Comparison of ENCODE assay signal across 9 mouse cellular contexts in genomic region chr6:136471601-136472000, GRCm38 (mm10). TPM values are rescaled to one million over a fixed set of nuclear protein-coding genes. Genes with fewer than 3 reads are reported as not detected.
DNase-seq lines count a peak whose midpoint lies in the region; ATAC-seq and TF ChIP-seq lines count a peak whose summit lies in the region.
"Had no signal": no experiment of that assay in that cellular context is flagged by ENCODE, and none has a peak within 500 bp of the region (broad histone marks: within the 10 kb centered on the region; RNA-seq: fewer than 3 reads in every experiment).

No protein-coding gene starts in this region.

- no peak for TF ChIP-seq EP300 in MEL (IDR thresholded peaks at IDR 0.05; ENCODE audit: low read depth in 1 of 2, low read length in 2 of 2)

- WGBS in hindbrain, embryonic 10.5 days = 34% methylated on average over 5 of the region's 5 CpGs
- 18% methylated on average over 5 of the region's 5 CpGs for WGBS in midbrain, embryonic 13.5 days

- peak overlapping the region; percentile 0 to 54 for H3K4me3 ChIP-seq in MEL (ENCODE audit: control insufficient read depth in 1 of 2, insufficient read depth in 1 of 2, low read depth in 2 of 2, low read length in 2 of 2)
- H3K4me3 ChIP-seq in hindbrain, embryonic 10.5 days = no peak overlapping the region
- H3K4me3 ChIP-seq in midbrain, embryonic 13.5 days (replicated peaks) = no peak overlapping the region

- peak overlapping the region; percentile 82 for H3K9ac ChIP-seq in MEL (ENCODE audit: control insufficient read depth, low read depth, low read length, poor library complexity, severe bottlenecking)
- no peak overlapping the region for H3K9ac ChIP-seq in midbrain, embryonic 13.5 days (replicated peaks)

- peak; percentile 15 for DNase-seq in gastrocnemius, adult 18-20 months (ENCODE audit: low spot score)
- no peak for DNase-seq in gastrocnemius, postnatal 4 days (ENCODE audit: low spot score in 2 of 2)
- peak; percentile 86 for DNase-seq in MEL (ENCODE audit: low read depth, low spot score)
- no peak for DNase-seq in hindbrain, embryonic 10.5 days (ENCODE audit: low spot score)
- no peak for DNase-seq in urinary bladder, postnatal 10 days (ENCODE audit: low spot score)
- no peak for DNase-seq in urinary bladder, adult 18-20 months (ENCODE audit: low spot score in 2 of 2)
- DNase-seq in gastrocnemius, adult 8-10 months (ENCODE audit: low spot score in 2 of 2) = no peak

- no peak for TF ChIP-seq POLR2A in MEL (IDR thresholded peaks at IDR 0.05; ENCODE audit: control insufficient read depth in 1 of 2, insufficient read depth in 1 of 2, low read depth in 1 of 2, low read length in 2 of 2, poor library complexity in 1 of 2)

- TF ChIP-seq CTCF in MEL (IDR thresholded peaks at IDR 0.05 in 2 of 3, conservative IDR thresholded peaks at IDR 0.05 in 1 of 3; ENCODE audit: control insufficient read depth in 1 of 3, insufficient read depth in 1 of 3, low read depth in 2 of 3, low read length in 3 of 3, poor library complexity in 1 of 3, severe bottlenecking in 1 of 3) = no peak

- no peak for ATAC-seq in midbrain, embryonic 13.5 days

- H3K36me3 ChIP-seq in MEL (ENCODE audit: control insufficient read depth in 1 of 2, insufficient read depth in 2 of 2, low read length in 2 of 2) = peaks cover 0 to 40% of the 10 kb centered on the region in 2 experiments; a peak in 2 of 4 replicates
- no peaks in the 10 kb centered on the region for H3K36me3 ChIP-seq in hindbrain, embryonic 10.5 days
- no peaks in the 10 kb centered on the region for H3K36me3 ChIP-seq in midbrain, embryonic 13.5 days

- peak overlapping the region; percentile 100 for H3K27ac ChIP-seq in MEL (ENCODE audit: control insufficient read depth, low read depth, low read length)
- peak overlapping the region; percentile 97 for H3K27ac ChIP-seq in hindbrain, embryonic 10.5 days
- H3K27ac ChIP-seq in midbrain, embryonic 13.5 days = peak overlapping the region; percentile 96

- no peaks in the 10 kb centered on the region; the same call in 1 of the 2 replicates for H3K79me2 ChIP-seq in MEL (ENCODE audit: control insufficient read depth, insufficient read depth, low read length, poor library complexity)

- H3K4me1 ChIP-seq in MEL (ENCODE audit: control insufficient read depth in 1 of 2, insufficient read depth in 2 of 2, low read length in 2 of 2) = peaks cover 0 to 50% of the 10 kb centered on the region in 2 experiments; a peak in 2 of 4 replicates
- H3K4me1 ChIP-seq in hindbrain, embryonic 10.5 days (replicated peaks) = peaks cover 67% of the 10 kb centered on the region
- H3K4me1 ChIP-seq in midbrain, embryonic 13.5 days (replicated peaks) = peaks cover 45% of the 10 kb centered on the region

- H3K27me3 ChIP-seq in MEL (ENCODE audit: control insufficient read depth in 1 of 2, insufficient read depth in 2 of 2, low read length in 2 of 2) = no peaks in the 10 kb centered on the region
- no peaks in the 10 kb centered on the region for H3K27me3 ChIP-seq in hindbrain, embryonic 10.5 days (ENCODE audit: insufficient read depth, poor library complexity, severe bottlenecking)
- no peaks in the 10 kb centered on the region for H3K27me3 ChIP-seq in midbrain, embryonic 13.5 days

- no peak overlapping the region for H3K4me2 ChIP-seq in midbrain, embryonic 13.5 days (replicated peaks)

- TF ChIP-seq RAD21 in MEL (IDR thresholded peaks at IDR 0.05; ENCODE audit: low read depth, low read length) = no peak

- no peaks in the 10 kb centered on the region for H3K9me3 ChIP-seq in MEL (replicated peaks; ENCODE audit: insufficient read depth, low read length)
- H3K9me3 ChIP-seq in hindbrain, embryonic 10.5 days = no peaks in the 10 kb centered on the region
- peaks cover 4% of the 10 kb centered on the region; the same call in 1 of the 2 replicates for H3K9me3 ChIP-seq in midbrain, embryonic 13.5 days

TF ChIP-seq in MEL, 35 proteins besides CTCF, POLR2A, EP300 and RAD21:
- no peak for TF ChIP-seq KAT2A (conservative IDR thresholded peaks at IDR 0.05; ENCODE audit: low read depth, low read length)
- peak; percentile 57 for TF ChIP-seq GATA1 (IDR thresholded peaks at IDR 0.05; ENCODE audit: low read depth, low read length)
- TF ChIP-seq TBP (IDR thresholded peaks at IDR 0.05; ENCODE audit: low read depth, low read length) = peak; percentile 86

RNA-seq across cellular contexts. Expression of gene Atf7ip, which starts 34.4 kb away (rescaled TPM):
- 10 to 100 TPM; 40.0 to 42.4 TPM for total RNA-seq in gastrocnemius, adult 18-20 months (2021)
- 100 to 1,000 TPM in 1 of 2 experiments, 10 to 100 TPM in 1; 85.1 to 102 TPM for total RNA-seq in gastrocnemius, postnatal 4 days (2021)
- total RNA-seq in MEL (2012; rRNA removed) = 7.3 and 10.7 TPM in 2 replicates
- 10 to 100 TPM; 24.6 to 56.1 TPM for polyA plus RNA-seq in MEL (2012; ENCODE audit: insufficient read depth in 1 of 2, insufficient read length in 2 of 2, low read depth in 1 of 2, low replicate concordance in 2 of 2, missing spikeins in 1 of 2)
- polyA plus RNA-seq in hindbrain, embryonic 10.5 days (2016; fragmentation: Nextera tagmentation; extraction: Ambion mirVana) = 41.8 and 47.2 TPM in 2 replicates
- polyA plus RNA-seq in midbrain, embryonic 13.5 days (2015; fragmentation: Nextera tagmentation; extraction: Ambion mirVana) = 48.5 and 49.9 TPM in 2 replicates
- 10 to 100 TPM; 35.7 to 46.2 (median 42.5) TPM for total RNA-seq in gastrocnemius, adult 8-10 months (2022)

RNA-seq across cellular contexts. Expression of gene E330021D16Rik, which starts 56.2 kb away (rescaled TPM):
- total RNA-seq in gastrocnemius, adult 18-20 months (2021) = not detected
- total RNA-seq in gastrocnemius, postnatal 4 days (2021) = not detected
- total RNA-seq in MEL (2012; rRNA removed) = not detected in 2 replicates
- not detected for polyA plus RNA-seq in MEL (2012; ENCODE audit: insufficient read depth in 1 of 2, insufficient read length in 2 of 2, low read depth in 1 of 2, low replicate concordance in 2 of 2, missing spikeins in 1 of 2)
- polyA plus RNA-seq in hindbrain, embryonic 10.5 days (2016; fragmentation: Nextera tagmentation; extraction: Ambion mirVana) = not detected in 2 replicates
- polyA plus RNA-seq in midbrain, embryonic 13.5 days (2015; fragmentation: Nextera tagmentation; extraction: Ambion mirVana) = not detected in 2 replicates
- not detected for total RNA-seq in gastrocnemius, adult 8-10 months (2022)
- polyA plus RNA-seq: gonadal fat pad, adult 2 months had no signal

Comparison
In these comparisons a context has a peak if more than half of its experiments do, and no peak if none do; other contexts are left out.
1. DNase-seq: peak in gastrocnemius, adult 18-20 months (single experiment) and MEL (single experiment); none in gastrocnemius, postnatal 4 days (0 of 2), hindbrain, embryonic 10.5 days (single experiment), urinary bladder, postnatal 10 days (single experiment), urinary bladder, adult 18-20 months (0 of 2) and gastrocnemius, adult 8-10 months (0 of 2).
2. H3K4me3 ChIP-seq: peak in MEL (2 of 2); none in hindbrain, embryonic 10.5 days (single experiment) and midbrain, embryonic 13.5 days (single experiment).
3. Peak in every context shown above with its lines, with median percentiles within 50 percentile points of each other: H3K27ac ChIP-seq.